Comparison of ENCODE assay signal across 8 mouse cellular contexts in genomic region chr1:167392687-167393086, GRCm38 (mm10). TPM values are rescaled to one million over a fixed set of nuclear protein-coding genes. Genes with fewer than 3 reads are reported as not detected.
DNase-seq lines count a peak whose midpoint lies in the region; ATAC-seq and TF ChIP-seq lines count a peak whose summit lies in the region.

No protein-coding gene starts in this region.

- no peak for TF ChIP-seq CTCF in kidney, postnatal 0 days (IDR thresholded peaks at IDR 0.05; ENCODE audit: low read depth)
- 0 out of 2 replicates have a peak, but pooled peaks have one; percentile 26 for TF ChIP-seq CTCF in liver, embryonic 14.5 days (IDR thresholded peaks at IDR 0.05; ENCODE audit: low read depth)

- H3K27ac ChIP-seq in kidney, postnatal 0 days, result peak overlapping the region; percentile 9; the same call in 1 of the 2 replicates
- no peak overlapping the region for H3K27ac ChIP-seq in embryonic facial prominence, embryonic 10.5 days (replicated peaks)
- peak overlapping the region; percentile 94; the same call in 1 of the 2 replicates for H3K27ac ChIP-seq in hindbrain, embryonic 10.5 days
- H3K27ac ChIP-seq in liver, embryonic 14.5 days, result peak overlapping the region; percentile 68

- no peaks in the 10 kb centered on the region for H3K9me3 ChIP-seq in kidney, postnatal 0 days (replicated peaks; ENCODE audit: low read length)
- no peaks in the 10 kb centered on the region for H3K9me3 ChIP-seq in embryonic facial prominence, embryonic 10.5 days
- H3K9me3 ChIP-seq in hindbrain, embryonic 10.5 days, result no peaks in the 10 kb centered on the region
- no peaks in the 10 kb centered on the region for H3K9me3 ChIP-seq in liver, embryonic 14.5 days (ENCODE audit: control insufficient read depth, low read length)

- H3K4me3 ChIP-seq in kidney, postnatal 0 days (replicated peaks; ENCODE audit: low read depth, low read length), result peak overlapping the region; percentile 72
- H3K4me3 ChIP-seq in embryonic facial prominence, embryonic 10.5 days, result peak overlapping the region; percentile 69
- peak overlapping the region; percentile 61 for H3K4me3 ChIP-seq in hindbrain, embryonic 10.5 days
- H3K4me3 ChIP-seq in liver, embryonic 14.5 days (ENCODE audit: insufficient read depth in 1 of 2, low read depth in 2 of 2, low read length in 2 of 2), result peak overlapping the region; percentile 81 to 93

- no peaks in the 10 kb centered on the region for H3K27me3 ChIP-seq in kidney, postnatal 0 days (ENCODE audit: insufficient read depth, low read length)
- peaks cover 66% of the 10 kb centered on the region for H3K27me3 ChIP-seq in embryonic facial prominence, embryonic 10.5 days (replicated peaks; ENCODE audit: low read depth, poor library complexity, severe bottlenecking)
- H3K27me3 ChIP-seq in hindbrain, embryonic 10.5 days (ENCODE audit: insufficient read depth, poor library complexity, severe bottlenecking), result peaks cover 27% of the 10 kb centered on the region
- peaks cover 6% of the 10 kb centered on the region for H3K27me3 ChIP-seq in liver, embryonic 14.5 days (ENCODE audit: control insufficient read depth, insufficient read depth, low read length)

- peak overlapping the region; percentile 93 for H3K4me2 ChIP-seq in kidney, postnatal 0 days (ENCODE audit: low read length)
- peak overlapping the region; percentile 81 for H3K4me2 ChIP-seq in liver, embryonic 14.5 days (ENCODE audit: low read depth)

- 14% methylated on average over 8 of the region's 8 CpGs for WGBS in kidney, postnatal 0 days
- 11% methylated on average over 8 of the region's 8 CpGs for WGBS in embryonic facial prominence, embryonic 10.5 days
- 13% methylated on average over 8 of the region's 8 CpGs for WGBS in hindbrain, embryonic 10.5 days
- 2% methylated on average over 8 of the region's 8 CpGs for WGBS in liver, embryonic 14.5 days (ENCODE audit: insufficient replicate concordance)

- H3K36me3 ChIP-seq in kidney, postnatal 0 days (ENCODE audit: insufficient read depth, low read length), result no peaks in the 10 kb centered on the region
- no peaks in the 10 kb centered on the region for H3K36me3 ChIP-seq in embryonic facial prominence, embryonic 10.5 days (replicated peaks)
- H3K36me3 ChIP-seq in hindbrain, embryonic 10.5 days, result no peaks in the 10 kb centered on the region
- peaks cover 29% of the 10 kb centered on the region for H3K36me3 ChIP-seq in liver, embryonic 14.5 days (replicated peaks; ENCODE audit: control insufficient read depth, insufficient read depth, low read depth)

- peak overlapping the region; percentile 81; the same call in 1 of the 2 replicates for H3K9ac ChIP-seq in kidney, postnatal 0 days (ENCODE audit: low read depth, low read length)
- H3K9ac ChIP-seq in liver, embryonic 14.5 days (replicated peaks), result peak overlapping the region; percentile 89

- peaks cover 8% of the 10 kb centered on the region for H3K4me1 ChIP-seq in kidney, postnatal 0 days (replicated peaks; ENCODE audit: insufficient read depth, low read length)
- peaks cover 13% of the 10 kb centered on the region for H3K4me1 ChIP-seq in embryonic facial prominence, embryonic 10.5 days
- peaks cover 13% of the 10 kb centered on the region for H3K4me1 ChIP-seq in hindbrain, embryonic 10.5 days (replicated peaks)
- H3K4me1 ChIP-seq in liver, embryonic 14.5 days (replicated peaks; ENCODE audit: control insufficient read depth in 2 of 2, insufficient read depth in 2 of 2, low read length in 1 of 2), result peaks cover 37 to 42% of the 10 kb centered on the region in 2 experiments

- no peak for ATAC-seq in kidney, postnatal 0 days (replicated peaks; ENCODE audit: low FRiP score, low read depth)
- ATAC-seq in liver, embryonic 14.5 days (ENCODE audit: insufficient read depth), result peak; percentile 70
- no peak for ATAC-seq in inflammation-experienced regulatory T-cells, adult 6 months

- TF ChIP-seq EP300 in liver, embryonic 14.5 days (IDR thresholded peaks at IDR 0.05; ENCODE audit: low read depth), result no peak

- no peak for DNase-seq in kidney, postnatal 0 days (ENCODE audit: low spot score)
- no peak for DNase-seq in kidney, adult 8-10 months
- DNase-seq in Muller cell, postnatal 12 days (ENCODE audit: inconsistent ontology term), result peak; percentile 22
- no peak for DNase-seq in embryonic facial prominence, embryonic 10.5 days (ENCODE audit: low spot score)
- DNase-seq in hindbrain, embryonic 10.5 days (ENCODE audit: low spot score), result no peak
- DNase-seq in liver, embryonic 14.5 days (ENCODE audit: low read depth in 3 of 3, low spot score in 3 of 3), result peak; percentile 60 to 72 (median 66)
- DNase-seq in spleen, postnatal 10 days (ENCODE audit: low spot score in 2 of 2), result peak; percentile 55 to 62

RNA-seq across cellular contexts. Expression of gene Mgst3, which starts 1.0 kb away (rescaled TPM):
- polyA plus RNA-seq in kidney, postnatal 0 days (2015; fragmentation: Nextera tagmentation; extraction: Ambion mirVana), result 102 and 104 TPM in 2 replicates
- 52.1 and 53.1 TPM in 2 replicates for polyA plus RNA-seq in embryonic facial prominence, embryonic 10.5 days (2016; fragmentation: Nextera tagmentation; extraction: Ambion mirVana)
- polyA plus RNA-seq in hindbrain, embryonic 10.5 days (2016; fragmentation: Nextera tagmentation; extraction: Ambion mirVana), result 74.5 and 83.9 TPM in 2 replicates
- polyA plus RNA-seq in liver, embryonic 14.5 days (2012; rRNA removed), result 330 and 468 TPM in 2 replicates
- 596 and 611 TPM in 2 replicates for polyA plus RNA-seq in liver, embryonic 14.5 days (2014; fragmentation: Nextera tagmentation; extraction: Ambion mirVana)
- polyA plus RNA-seq in inflammation-experienced regulatory T-cells, adult 6 months (2017; shearing (Covaris generic)), result 1 to 10 TPM; 1.3 to 4.7 (median 1.8) TPM

RNA-seq across cellular contexts. Expression of gene Aldh9a1, which starts 42.9 kb away (rescaled TPM):
- polyA plus RNA-seq in kidney, postnatal 0 days (2015; fragmentation: Nextera tagmentation; extraction: Ambion mirVana), result 54.3 and 64.6 TPM in 2 replicates
- polyA plus RNA-seq in embryonic facial prominence, embryonic 10.5 days (2016; fragmentation: Nextera tagmentation; extraction: Ambion mirVana), result 53.7 and 56.9 TPM in 2 replicates
- 39.5 and 48.8 TPM in 2 replicates for polyA plus RNA-seq in hindbrain, embryonic 10.5 days (2016; fragmentation: Nextera tagmentation; extraction: Ambion mirVana)
- polyA plus RNA-seq in liver, embryonic 14.5 days (2012; rRNA removed), result 21.9 and 28.1 TPM in 2 replicates
- 52.5 and 59.9 TPM in 2 replicates for polyA plus RNA-seq in liver, embryonic 14.5 days (2014; fragmentation: Nextera tagmentation; extraction: Ambion mirVana)
- polyA plus RNA-seq in inflammation-experienced regulatory T-cells, adult 6 months (2017; shearing (Covaris generic)), result 10 to 100 TPM; 47.7 to 61.2 (median 56.2) TPM

Comparison
In these comparisons a context has a peak if more than half of its experiments do, and no peak if none do; other contexts are left out.
1. DNase-seq: peak in Muller cell, postnatal 12 days (single experiment), liver, embryonic 14.5 days (3 of 3) and spleen, postnatal 10 days (2 of 2); none in kidney, postnatal 0 days (single experiment), kidney, adult 8-10 months (0 of 2), embryonic facial prominence, embryonic 10.5 days (single experiment) and hindbrain, embryonic 10.5 days (single experiment).
2. Peak in every context shown above with its lines, with median percentiles within 50 percentile points of each other: H3K4me3 ChIP-seq.